Mouse (Mus musculus) lung, postnatal 25 days (tissue): ENCODE data around the gene Celsr1.
"Not testable (repeated sequence)": the region's sequence is repeated elsewhere in the genome, so short reads cannot be mapped to it uniquely, and the experiment has no call there.

Experiments
- DNase-seq: peaks from one replicate; pipeline ENCODE4 v3.0.0; 2022; ENCODE audit warnings: low spot score

Gene Celsr1

GRCm38 (mm10) chr15:86064191-86064849 is 30.7 kb upstream of the Celsr1 start:
- DNase-seq, result no peak

GRCm38 (mm10) chr15:86061848-86062481 is 28.4 kb upstream of the Celsr1 start:
- no peak for DNase-seq

- DNase-seq, result no peak
Measured at GRCm38 (mm10) chr15:86061221-86061620, 27.6 kb upstream of the Celsr1 start.

GRCm38 (mm10) chr15:86060581-86060980 is 27.0 kb upstream of the Celsr1 start:
- no peak for DNase-seq

- DNase-seq, result no peak
Measured at GRCm38 (mm10) chr15:86059835-86060380, 26.3 kb upstream of the Celsr1 start.

- DNase-seq, result no peak
Measured at GRCm38 (mm10) chr15:86058931-86059834, 25.6 kb upstream of the Celsr1 start.

GRCm38 (mm10) chr15:86058394-86058915 is 24.9 kb upstream of the Celsr1 start:
- peak; percentile 80 for DNase-seq

- DNase-seq, result no peak
Measured at GRCm38 (mm10) chr15:86057908-86058307, 24.3 kb upstream of the Celsr1 start.

GRCm38 (mm10) chr15:86057413-86057812 is 23.8 kb upstream of the Celsr1 start, which contains the start of gene Gramd4:
Gramd4 (plus strand) TSS chr15:86057695.
- DNase-seq, result peak; percentile 43

GRCm38 (mm10) chr15:86056221-86056760 is 22.7 kb upstream of the Celsr1 start:
- DNase-seq, result no peak

- not testable (repeated sequence) for DNase-seq
Measured at GRCm38 (mm10) chr15:86054861-86055260, 21.3 kb upstream of the Celsr1 start.

- DNase-seq, result peak; percentile 73
Measured at GRCm38 (mm10) chr15:86053890-86054536, 20.4 kb upstream of the Celsr1 start.

- DNase-seq, result no peak
Measured at GRCm38 (mm10) chr15:86051878-86052478, 18.4 kb upstream of the Celsr1 start.

- DNase-seq, result no peak
Measured at GRCm38 (mm10) chr15:86051152-86051551, 17.6 kb upstream of the Celsr1 start.

GRCm38 (mm10) chr15:86050170-86050743 is 16.7 kb upstream of the Celsr1 start:
- no peak for DNase-seq

- no peak for DNase-seq
Measured at GRCm38 (mm10) chr15:86049510-86049909, 15.9 kb upstream of the Celsr1 start.

GRCm38 (mm10) chr15:86042364-86042763 is 8.8 kb upstream of the Celsr1 start:
- peak; percentile 48 for DNase-seq

GRCm38 (mm10) chr15:86041421-86041820 is 7.8 kb upstream of the Celsr1 start:
- DNase-seq, result no peak

GRCm38 (mm10) chr15:86038802-86039201 is 5.2 kb upstream of the Celsr1 start:
- DNase-seq, result peak; percentile 79

- peak; percentile 51 for DNase-seq
Measured at GRCm38 (mm10) chr15:86035913-86036312, 2.3 kb upstream of the Celsr1 start.
